Mouse (Mus musculus): ENCODE results near the gene Olfr1393. TPM values are rescaled to one million over a fixed set of nuclear protein-coding genes. Genes with fewer than 3 reads are reported as not detected.

Olfr1393 gene
- polyA plus RNA-seq, 1 experiment from 2014 or later, result not detected

DNA sequence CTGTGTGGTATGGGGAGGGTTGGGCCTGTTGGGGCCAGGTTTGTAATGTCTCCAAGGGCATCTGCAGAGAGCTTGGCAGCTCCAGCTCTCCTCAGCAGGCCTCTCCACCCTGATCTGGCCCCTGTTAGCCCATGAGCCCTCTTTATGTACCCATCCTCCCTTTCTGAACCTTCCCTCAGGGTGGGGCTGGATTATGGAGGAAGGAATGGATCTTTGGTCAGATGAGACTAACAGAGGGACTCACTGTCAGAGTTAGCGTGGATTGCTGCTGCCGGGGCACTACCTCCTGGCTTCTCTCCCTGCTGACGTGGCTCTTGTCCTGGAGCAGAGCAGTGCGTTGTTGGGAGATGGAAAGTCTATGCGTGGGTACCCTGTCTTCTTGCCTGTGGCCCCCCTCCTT, 15.8 kb upstream of the Olfr1393 start:
- no peaks in the 10 kb centered on the region for H3K27me3 ChIP-seq (ENCODE audit: control insufficient read depth, insufficient read depth, low read length)
- H3K36me3 ChIP-seq (replicated peaks; ENCODE audit: control insufficient read depth, insufficient read depth), result peaks cover 15% of the 10 kb centered on the region
- H3K4me1 ChIP-seq (replicated peaks; ENCODE audit: control insufficient read depth, insufficient read depth, low read length), result no peaks in the 10 kb centered on the region
- H3K27ac ChIP-seq, result no peak overlapping the region
- WGBS, result 86% methylated on average over 5 of the region's 5 CpGs
- ATAC-seq (ENCODE audit: low FRiP score) (no peak), DNase-seq (ENCODE audit: low spot score) (no peak)
- no peak overlapping the region for H3K9ac ChIP-seq
- H3K4me2 ChIP-seq (replicated peaks), result no peak overlapping the region
- H3K4me3 ChIP-seq (replicated peaks; ENCODE audit: low read length), result no peak overlapping the region
- H3K9me3 ChIP-seq (ENCODE audit: control insufficient read depth, low read length), result no peaks in the 10 kb centered on the region

DNA sequence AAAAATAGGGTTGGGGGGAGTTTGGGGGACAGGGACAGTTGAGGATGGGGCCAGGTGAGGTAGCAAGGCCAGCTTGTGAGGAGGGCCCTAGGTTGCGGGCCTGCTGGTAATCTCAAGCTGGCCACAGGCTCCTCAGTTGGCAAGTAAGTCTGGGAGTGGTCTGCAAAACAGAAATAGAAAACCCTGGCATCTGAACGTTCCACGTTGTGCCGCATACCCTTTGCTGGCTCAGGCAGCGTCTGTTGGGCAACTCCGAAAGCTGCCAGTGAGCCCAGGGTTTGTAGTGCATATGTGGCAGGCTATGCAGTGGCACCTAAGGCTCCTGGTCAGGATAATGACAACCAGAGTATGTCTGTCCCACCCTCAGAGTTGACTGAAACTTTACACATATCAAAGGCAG, 15.0 kb upstream of the Olfr1393 start:
- ATAC-seq (ENCODE audit: low FRiP score) (no peak), DNase-seq (ENCODE audit: low spot score) (no peak)
- Histone ChIP-seq H3K9me3 (ENCODE audit: control insufficient read depth, low read length) (no peaks in the 10 kb centered on the region), H3K4me3 (replicated peaks; ENCODE audit: low read length) (no peak overlapping the region), H3K27ac (no peak overlapping the region), H3K4me2 (replicated peaks) (no peak overlapping the region), H3K4me1 (replicated peaks; ENCODE audit: control insufficient read depth, insufficient read depth, low read length) (no peaks in the 10 kb centered on the region), H3K27me3 (ENCODE audit: control insufficient read depth, insufficient read depth, low read length) (no peaks in the 10 kb centered on the region), H3K36me3 (replicated peaks; ENCODE audit: control insufficient read depth, insufficient read depth) (peaks cover 15% of the 10 kb centered on the region), H3K9ac (no peak overlapping the region)
- WGBS, result 94% methylated on average over 6 of the region's 6 CpGs

DNA sequence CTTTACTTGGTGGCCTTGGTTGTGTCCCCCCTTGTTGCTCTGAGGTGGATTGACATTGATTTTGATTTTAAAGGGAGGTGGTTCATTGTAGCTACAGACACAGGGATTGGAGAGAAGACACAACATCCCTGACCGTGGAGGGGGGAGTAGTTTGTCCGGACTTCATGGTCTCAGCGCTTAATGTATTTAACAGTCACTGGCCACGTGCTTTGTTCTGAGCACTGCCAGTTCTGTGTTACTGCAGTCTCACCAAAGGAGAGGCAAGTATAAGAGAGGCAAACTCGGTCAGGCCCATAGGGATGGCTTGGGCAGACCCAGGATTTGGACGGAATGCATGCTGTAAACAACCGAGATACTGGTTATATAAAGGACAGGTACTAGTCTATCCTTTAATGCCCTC, 14.0 kb upstream of the Olfr1393 start:
- Histone ChIP-seq H3K4me1 (replicated peaks; ENCODE audit: control insufficient read depth, insufficient read depth, low read length) (no peaks in the 10 kb centered on the region), H3K9ac (no peak overlapping the region), H3K27me3 (ENCODE audit: control insufficient read depth, insufficient read depth, low read length) (no peaks in the 10 kb centered on the region), H3K9me3 (ENCODE audit: control insufficient read depth, low read length) (no peaks in the 10 kb centered on the region), H3K4me2 (replicated peaks) (no peak overlapping the region), H3K36me3 (replicated peaks; ENCODE audit: control insufficient read depth, insufficient read depth) (peaks cover 15% of the 10 kb centered on the region), H3K4me3 (replicated peaks; ENCODE audit: low read length) (no peak overlapping the region), H3K27ac (no peak overlapping the region)
- 89% methylated on average over 7 of the region's 7 CpGs for WGBS
- ATAC-seq (ENCODE audit: low FRiP score) (no peak), DNase-seq (ENCODE audit: low spot score) (no peak)

DNA sequence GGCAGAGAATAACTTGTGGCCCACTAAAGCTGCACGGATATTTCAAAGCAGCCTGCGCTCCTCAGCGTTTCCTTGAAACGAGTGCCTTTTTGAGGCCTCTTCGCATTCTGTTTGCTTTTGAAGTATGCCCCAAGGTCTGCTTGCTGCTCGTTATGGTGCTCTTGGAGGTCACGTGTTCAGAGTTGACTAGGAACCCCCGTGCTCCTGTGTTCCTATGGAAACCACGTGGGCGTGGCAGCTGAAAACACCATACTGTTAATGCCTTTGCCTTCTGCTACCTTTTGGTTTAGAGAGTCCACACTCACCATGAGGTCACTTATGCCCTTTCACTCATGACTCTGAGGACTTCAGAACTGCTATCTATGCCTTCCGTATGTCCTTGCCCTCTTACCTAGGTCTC, 13.5 kb upstream of the Olfr1393 start:
- Histone ChIP-seq H3K27ac (no peak overlapping the region), H3K4me3 (replicated peaks; ENCODE audit: low read length) (no peak overlapping the region), H3K9ac (no peak overlapping the region), H3K4me2 (replicated peaks) (no peak overlapping the region), H3K27me3 (ENCODE audit: control insufficient read depth, insufficient read depth, low read length) (no peaks in the 10 kb centered on the region), H3K4me1 (replicated peaks; ENCODE audit: control insufficient read depth, insufficient read depth, low read length) (no peaks in the 10 kb centered on the region), H3K36me3 (replicated peaks; ENCODE audit: control insufficient read depth, insufficient read depth) (peaks cover 15% of the 10 kb centered on the region), H3K9me3 (ENCODE audit: control insufficient read depth, low read length) (no peaks in the 10 kb centered on the region)
- ATAC-seq (ENCODE audit: low FRiP score) (no peak), DNase-seq (ENCODE audit: low spot score) (no peak)
- WGBS, result 86% methylated on average over 11 of the region's 11 CpGs

DNA sequence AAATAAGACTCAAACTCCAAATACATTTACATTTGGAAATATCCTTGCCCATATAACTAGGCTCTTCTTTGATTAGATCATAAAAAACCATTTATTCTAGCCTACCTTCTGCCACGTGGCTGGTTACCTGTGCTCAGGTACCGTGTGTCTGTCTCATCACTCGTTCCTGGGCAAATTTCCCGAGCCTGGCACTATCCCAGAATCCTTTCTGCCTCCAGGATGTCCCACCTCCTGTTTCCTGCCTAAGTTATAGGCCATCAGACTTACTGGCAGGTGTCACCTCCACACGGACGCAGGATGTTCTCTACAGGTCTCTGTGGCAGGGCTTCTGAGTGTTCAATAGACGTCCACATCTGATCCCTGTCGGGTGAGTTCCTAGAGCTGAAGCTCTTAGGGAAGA, 13.0 kb upstream of the Olfr1393 start:
- WGBS, result 84% methylated on average over 8 of the region's 8 CpGs
- no peak overlapping the region for H3K4me2 ChIP-seq (replicated peaks)

DNA sequence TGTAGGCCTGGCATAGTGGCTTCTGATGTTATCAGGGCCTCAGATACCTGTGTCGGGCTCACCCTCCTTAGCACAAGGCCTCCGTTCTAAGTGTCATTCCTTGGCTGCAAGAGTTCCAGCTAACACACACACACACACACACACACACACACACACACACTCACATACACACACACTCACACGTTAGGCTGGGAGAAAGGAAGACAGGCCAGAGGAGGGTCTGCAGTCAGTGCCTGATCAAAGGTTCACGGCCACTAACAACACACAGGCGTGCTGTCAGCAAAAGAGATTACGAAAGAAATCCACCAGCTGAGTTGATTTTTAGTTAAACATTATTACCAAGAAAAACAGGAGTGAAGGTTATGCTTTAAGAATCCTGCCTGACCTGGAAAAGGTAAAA, 11.4 kb upstream of the Olfr1393 start:
- ATAC-seq (ENCODE audit: low FRiP score) (no peak), DNase-seq (ENCODE audit: low spot score) (no peak)
- H3K36me3 ChIP-seq (replicated peaks; ENCODE audit: control insufficient read depth, insufficient read depth), result peaks cover 6% of the 10 kb centered on the region
- H3K27ac ChIP-seq, result no peak overlapping the region
- no peaks in the 10 kb centered on the region for H3K27me3 ChIP-seq (ENCODE audit: control insufficient read depth, insufficient read depth, low read length)
- no peak overlapping the region for H3K9ac ChIP-seq
- no peaks in the 10 kb centered on the region for H3K4me1 ChIP-seq (replicated peaks; ENCODE audit: control insufficient read depth, insufficient read depth, low read length)
- 87% methylated on average over 6 of the region's 6 CpGs for WGBS
- H3K4me3 ChIP-seq (replicated peaks; ENCODE audit: low read length), result no peak overlapping the region
- no peak overlapping the region for H3K4me2 ChIP-seq (replicated peaks)
- no peaks in the 10 kb centered on the region for H3K9me3 ChIP-seq (ENCODE audit: control insufficient read depth, low read length)

More for the DNA sequence above, 13.0 kb upstream of the Olfr1393 start:
- Histone ChIP-seq H3K27me3 (ENCODE audit: control insufficient read depth, insufficient read depth, low read length) (no peaks in the 10 kb centered on the region), H3K9me3 (ENCODE audit: control insufficient read depth, low read length) (no peaks in the 10 kb centered on the region), H3K9ac (no peak overlapping the region), H3K4me3 (replicated peaks; ENCODE audit: low read length) (no peak overlapping the region), H3K36me3 (replicated peaks; ENCODE audit: control insufficient read depth, insufficient read depth) (peaks cover 15% of the 10 kb centered on the region), H3K27ac (no peak overlapping the region), H3K4me1 (replicated peaks; ENCODE audit: control insufficient read depth, insufficient read depth, low read length) (no peaks in the 10 kb centered on the region)
- no peak for ATAC-seq (ENCODE audit: low FRiP score)
- no peak for DNase-seq (ENCODE audit: low spot score)

DNA sequence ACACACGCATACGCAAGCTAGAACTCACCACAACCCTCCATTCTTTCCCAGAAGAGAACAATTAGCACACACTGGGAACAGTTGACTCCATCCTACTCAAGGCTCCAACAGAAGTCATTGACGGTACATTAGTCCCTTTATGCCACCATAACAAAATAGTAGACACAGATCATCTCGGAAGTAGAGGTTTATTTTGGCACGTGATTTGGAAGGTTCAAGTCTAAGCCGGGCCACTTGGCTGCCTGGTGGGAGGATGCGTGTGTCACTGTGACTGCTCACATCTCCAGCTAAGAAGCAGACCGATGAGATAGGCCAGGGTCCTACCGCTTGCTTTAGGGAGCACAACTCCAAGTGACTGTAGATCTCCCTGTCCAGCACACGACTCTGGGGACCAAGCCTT, 10.8 kb upstream of the Olfr1393 start:
- no peak for DNase-seq (ENCODE audit: low spot score)
- no peak overlapping the region for H3K4me2 ChIP-seq (replicated peaks)
- H3K4me3 ChIP-seq (replicated peaks; ENCODE audit: low read length), result no peak overlapping the region
- H3K27me3 ChIP-seq (ENCODE audit: control insufficient read depth, insufficient read depth, low read length), result no peaks in the 10 kb centered on the region
- 87% methylated on average over 10 of the region's 10 CpGs for WGBS
- H3K36me3 ChIP-seq (replicated peaks; ENCODE audit: control insufficient read depth, insufficient read depth), result no peaks in the 10 kb centered on the region
- no peak overlapping the region for H3K27ac ChIP-seq
- no peaks in the 10 kb centered on the region for H3K4me1 ChIP-seq (replicated peaks; ENCODE audit: control insufficient read depth, insufficient read depth, low read length)
- no peak overlapping the region for H3K9ac ChIP-seq
- ATAC-seq (ENCODE audit: low FRiP score), result no peak
- no peaks in the 10 kb centered on the region for H3K9me3 ChIP-seq (ENCODE audit: control insufficient read depth, low read length)

DNA sequence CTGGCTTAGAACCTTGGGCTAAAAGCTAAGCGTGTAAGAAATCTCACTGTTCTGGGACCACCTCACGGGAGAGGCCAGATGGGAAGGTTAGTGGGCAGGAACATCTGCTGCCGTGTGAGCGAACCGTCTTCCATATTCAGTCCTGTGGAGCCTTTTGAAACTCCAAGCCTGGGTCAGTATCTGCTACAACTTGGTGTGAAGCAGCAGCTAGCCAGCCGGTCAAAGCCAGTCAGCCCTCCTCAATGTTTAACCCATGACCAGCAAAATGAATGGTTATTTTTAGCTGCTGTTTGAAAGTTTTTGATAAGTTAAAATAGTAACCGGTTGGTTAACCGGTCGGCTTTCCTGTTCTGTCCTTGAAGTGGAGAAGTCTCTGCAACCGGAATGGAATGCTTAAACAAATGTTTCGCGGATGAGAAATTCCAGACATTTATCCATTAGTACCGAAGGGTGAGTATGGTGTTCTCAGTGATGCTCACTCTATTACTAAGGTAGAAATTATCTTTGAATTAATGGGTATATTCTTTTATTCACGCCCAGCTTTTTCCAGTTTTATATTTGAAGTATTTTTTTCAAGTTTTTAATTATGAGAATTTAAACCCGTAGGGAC, 10.0 kb upstream of the Olfr1393 start:
- no peak for DNase-seq (ENCODE audit: low spot score)
- H3K9me3 ChIP-seq (ENCODE audit: control insufficient read depth, low read length), result no peaks in the 10 kb centered on the region
- H3K27me3 ChIP-seq (ENCODE audit: control insufficient read depth, insufficient read depth, low read length), result no peaks in the 10 kb centered on the region
- ATAC-seq (ENCODE audit: low FRiP score), result no peak
- H3K27ac ChIP-seq, result no peak overlapping the region
- H3K4me3 ChIP-seq (replicated peaks; ENCODE audit: low read length), result no peak overlapping the region
- no peaks in the 10 kb centered on the region for H3K4me1 ChIP-seq (replicated peaks; ENCODE audit: control insufficient read depth, insufficient read depth, low read length)
- H3K36me3 ChIP-seq (replicated peaks; ENCODE audit: control insufficient read depth, insufficient read depth), result no peaks in the 10 kb centered on the region
- H3K9ac ChIP-seq, result no peak overlapping the region
- no peak overlapping the region for H3K4me2 ChIP-seq (replicated peaks)
- WGBS, result 81% methylated on average over 15 of the region's 15 CpGs

DNA sequence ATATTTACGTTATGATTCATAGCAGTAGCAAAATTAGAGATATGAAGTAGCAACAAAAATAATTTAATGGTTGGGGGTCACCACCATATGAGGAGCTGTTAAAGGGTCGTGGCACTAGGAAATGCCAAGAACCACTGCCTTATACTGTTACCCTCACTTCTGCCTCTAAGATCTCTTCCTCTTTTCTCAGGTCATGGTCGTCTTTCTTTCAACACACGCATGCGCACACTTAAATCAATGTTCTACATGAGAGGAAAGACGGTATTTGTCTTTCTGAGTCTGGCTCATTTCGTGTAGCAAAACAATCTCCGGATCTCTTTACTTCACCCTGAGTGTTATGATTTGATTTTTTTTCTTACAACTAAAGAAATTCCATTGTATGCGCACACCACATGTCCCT, 8.3 kb upstream of the Olfr1393 start:
- WGBS, result 97% methylated on average over 9 of the region's 9 CpGs
- Histone ChIP-seq H3K4me3 (replicated peaks; ENCODE audit: low read length) (no peak overlapping the region), H3K9ac (no peak overlapping the region), H3K36me3 (replicated peaks; ENCODE audit: control insufficient read depth, insufficient read depth) (no peaks in the 10 kb centered on the region), H3K4me2 (replicated peaks) (no peak overlapping the region), H3K27me3 (ENCODE audit: control insufficient read depth, insufficient read depth, low read length) (no peaks in the 10 kb centered on the region), H3K4me1 (replicated peaks; ENCODE audit: control insufficient read depth, insufficient read depth, low read length) (no peaks in the 10 kb centered on the region; the same call in 1 of the 2 replicates), H3K27ac (no peak overlapping the region), H3K9me3 (ENCODE audit: control insufficient read depth, low read length) (no peaks in the 10 kb centered on the region)
- ATAC-seq (ENCODE audit: low FRiP score) (no peak), DNase-seq (ENCODE audit: low spot score) (no peak)

DNA sequence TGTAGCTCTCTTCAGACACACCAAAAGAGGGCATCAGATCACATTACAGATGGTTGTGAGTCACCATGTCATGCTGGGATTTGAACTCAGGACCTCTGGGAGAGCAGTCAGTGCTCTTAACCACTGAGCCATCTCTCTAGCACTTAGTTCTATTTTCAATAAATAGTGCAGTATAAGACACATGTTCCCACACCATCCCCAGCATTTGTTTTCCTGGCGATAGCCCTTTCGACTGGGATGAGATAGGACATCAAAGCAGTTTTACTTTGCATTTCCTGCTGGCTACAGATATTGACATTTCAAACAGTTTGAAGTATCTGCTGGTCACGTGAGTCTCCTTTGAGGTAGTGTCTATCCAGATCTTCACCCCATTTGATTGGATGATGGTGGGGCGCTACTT, 7.7 kb upstream of the Olfr1393 start:
- no peak for ATAC-seq (ENCODE audit: low FRiP score)
- no peak for DNase-seq (ENCODE audit: low spot score)
- H3K9me3 ChIP-seq (ENCODE audit: control insufficient read depth, low read length), result no peaks in the 10 kb centered on the region
- H3K27ac ChIP-seq, result no peak overlapping the region
- H3K36me3 ChIP-seq (replicated peaks; ENCODE audit: control insufficient read depth, insufficient read depth), result no peaks in the 10 kb centered on the region
- WGBS, result 92% methylated on average over 4 of the region's 4 CpGs
- H3K9ac ChIP-seq, result no peak overlapping the region
- H3K27me3 ChIP-seq (ENCODE audit: control insufficient read depth, insufficient read depth, low read length), result no peaks in the 10 kb centered on the region
- H3K4me1 ChIP-seq (replicated peaks; ENCODE audit: control insufficient read depth, insufficient read depth, low read length), result no peaks in the 10 kb centered on the region; the same call in 1 of the 2 replicates
- H3K4me3 ChIP-seq (replicated peaks; ENCODE audit: low read length), result no peak overlapping the region
- H3K4me2 ChIP-seq (replicated peaks), result no peak overlapping the region
